Comparison of ENCODE assay signal across 1 mouse cellular context in the genomic region with DNA sequence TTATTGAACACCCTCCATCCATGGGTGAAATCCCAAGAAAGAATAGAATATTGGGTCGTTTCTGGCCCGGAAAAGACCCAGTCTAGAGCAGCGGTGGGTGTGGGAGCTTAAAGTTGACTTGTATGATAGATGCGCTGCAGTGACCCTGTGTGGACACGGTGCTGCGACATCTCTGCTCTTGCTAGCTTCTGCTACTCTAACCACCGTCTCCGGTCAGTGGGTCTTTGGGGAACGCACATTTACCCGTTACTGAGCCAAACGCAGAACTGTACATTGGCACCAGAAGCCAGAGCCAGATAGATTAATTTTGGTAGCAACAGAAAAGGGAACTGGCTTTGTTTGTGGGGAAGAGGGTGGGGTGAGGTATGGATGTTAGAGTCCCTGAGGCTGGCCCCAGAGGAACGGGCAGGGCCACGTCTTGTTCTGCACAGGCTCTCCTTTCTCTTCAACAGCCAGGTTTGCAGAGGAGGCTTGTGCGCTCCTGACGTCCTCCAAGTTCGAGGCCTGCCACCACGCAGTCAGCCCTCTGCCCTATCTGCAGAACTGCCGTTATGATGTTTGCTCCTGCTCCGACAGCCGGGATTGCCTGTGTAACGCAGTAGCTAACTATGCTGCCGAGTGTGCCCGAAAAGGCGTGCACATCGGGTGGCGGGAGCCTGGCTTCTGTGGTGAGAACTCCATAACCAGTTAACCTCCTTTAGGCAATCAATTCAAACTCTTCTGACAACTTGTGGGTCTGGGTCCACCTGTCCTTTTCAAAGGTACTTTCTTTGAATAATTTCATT.
TF ChIP-seq lines count a peak whose summit lies in the region.

No protein-coding gene starts in this region.

TF ChIP-seq in MEL, 35 proteins besides CTCF, POLR2A, EP300 and RAD21 (continued from another document):
- TF ChIP-seq NRF1 (IDR thresholded peaks at IDR 0.05; ENCODE audit: insufficient read depth, low read depth, low read length, poor library complexity, severe bottlenecking) = no peak
